Mouse (Mus musculus) midbrain, postnatal 0 days (tissue): ENCODE data around the gene 4922502D21Rik. TPM values are rescaled to one million over a fixed set of nuclear protein-coding genes. Genes with fewer than 3 reads are reported as not detected.

Experiments used
- ATAC-seq: fragments of 200-750 bp; cut with Nextera tagmentation; 2 replicates; pipeline ENCODE4 v1.8.0; 2017; ENCODE audit warnings: moderate number of reproducible peaks, mild to moderate bottlenecking, moderate TSS enrichment, moderate library complexity; ENCODE audit not compliant: low FRiP score
- DNase-seq: peaks from one replicate; pipeline ENCODE4 v3.0.0-alpha.2; 2015; ENCODE audit warnings: low spot score
- H3K27ac ChIP-seq: fragments of 300-500 bp; sonication (generic); 2 replicates; pipeline ENCODE4 v1.5.1; 2014; ENCODE audit warnings: low read depth, mild to moderate bottlenecking, low read length, mixed read lengths
- H3K27me3 ChIP-seq: fragments of 300-500 bp; sonication (generic); 2 replicates; pipeline ENCODE4 v1.6.1; 2014; ENCODE audit warnings: low read length, control low read depth, mixed read lengths; ENCODE audit not compliant: insufficient read depth
- H3K36me3 ChIP-seq: fragments of 300-500 bp; sonication (generic); 2 replicates; pipeline ENCODE4 v1.6.1; 2014; ENCODE audit warnings: low read length, control low read depth, mixed read lengths; ENCODE audit not compliant: insufficient read depth
- H3K4me1 ChIP-seq: fragments of 300-500 bp; sonication (generic); 2 replicates; pipeline ENCODE4 v1.6.1; 2014; ENCODE audit warnings: mild to moderate bottlenecking, control low read depth, antibody characterized with exemption, low read length, mixed read lengths; ENCODE audit not compliant: insufficient read depth
- H3K4me2 ChIP-seq: fragments of 300-500 bp; sonication (generic); 2 replicates; pipeline ENCODE4 v1.6.1; 2014; ENCODE audit warnings: low read depth, mild to moderate bottlenecking, low read length, mixed read lengths; ENCODE audit not compliant: poor library complexity, severe bottlenecking
- H3K4me3 ChIP-seq: fragments of 300-500 bp; sonication (generic); 2 replicates; pipeline ENCODE4 v1.5.1; 2014; ENCODE audit warnings: low read depth, mild to moderate bottlenecking, low read length, moderate library complexity
- H3K9ac ChIP-seq: fragments of 300-500 bp; sonication (generic); replicated peaks from 2 replicates; pipeline ENCODE4 v1.6.1; 2014; ENCODE audit warnings: mild to moderate bottlenecking, low read length, moderate library complexity, mixed read lengths; ENCODE audit not compliant: poor library complexity, severe bottlenecking
- H3K9me3 ChIP-seq: fragments of 300-500 bp; sonication (generic); 2 replicates; pipeline ENCODE4 v1.6.1; 2016; ENCODE audit warnings: low read length, control low read depth
- CTCF ChIP-seq: IDR thresholded peaks from 2 replicates; pipeline ENCODE4 v1.5.1; 2016; ENCODE audit warnings: antibody characterized with exemption, mild to moderate bottlenecking
- WGBS: fragments of 180-500 bp; shearing (Covaris S2); extraction: QIAGEN DNeasy Blood & Tissue Kit; methylation state at CpG from one replicate; pipeline ENCODE4 v1.1.7; 2014; 5-methylcytosine and 5-hydroxymethylcytosine counted together
- polyA plus RNA-seq: library from polyadenylated mRNA; unstranded; fragments of >200 nt; fragmentation: Nextera tagmentation; extraction: Ambion mirVana; gene quantifications from 2 replicates; pipeline ENCODE4 v1.2.1, GENCODE M21; 2015
- total RNA-seq: library from RNA; depleted of rRNA; stranded (reverse); fragments of >200 nt; gene quantifications from 2 replicates; pipeline ENCODE4 v1.2.3, GENCODE M21; 2014

4922502D21Rik gene
- total and polyA plus RNA-seq, 2 experiments from 2014 or later, result not detected

- Histone ChIP-seq H3K4me3 (no peak overlapping the region), H3K27ac (no peak overlapping the region), H3K27me3 (no peaks in the 10 kb centered on the region), H3K36me3 (no peaks in the 10 kb centered on the region), H3K9ac (no peak overlapping the region), H3K9me3 (no peaks in the 10 kb centered on the region), H3K4me2 (no peak overlapping the region), H3K4me1 (no peaks in the 10 kb centered on the region)
- ATAC-seq (no peak), DNase-seq (no peak)
- 85% methylated on average over 1 of the region's 1 CpGs for WGBS
- TF ChIP-seq CTCF, result no peak
These were observed 6.2 kb upstream of the 4922502D21Rik start for GRCm38 (mm10) chr6:129337751-129338150.

- peak; percentile 81 for TF ChIP-seq CTCF
- 14% methylated on average over 11 of the region's 11 CpGs for WGBS
- ATAC-seq (peak; percentile 85), DNase-seq (peak; percentile 84)
- Histone ChIP-seq H3K9ac (no peak overlapping the region), H3K27ac (no peak overlapping the region), H3K4me2 (peak overlapping the region; percentile 28; the same call in 1 of the 2 replicates), H3K4me1 (no peaks in the 10 kb centered on the region), H3K9me3 (no peaks in the 10 kb centered on the region), H3K36me3 (no peaks in the 10 kb centered on the region), H3K4me3 (peak overlapping the region; percentile 2; the same call in 1 of the 2 replicates), H3K27me3 (no peaks in the 10 kb centered on the region)
These were observed 2.1 kb upstream of the 4922502D21Rik start for GRCm38 (mm10) chr6:129333674-129334078.

- 64% methylated on average over 13 of the region's 13 CpGs for WGBS
- no peak for ATAC-seq
These were observed 4.9 kb downstream of the 4922502D21Rik start for GRCm38 (mm10) chr6:129326568-129327150.

GRCm38 (mm10) chr6:129326016-129326415 lies 5.6 kb downstream of the 4922502D21Rik start:
- Histone ChIP-seq H3K4me1 (no peaks in the 10 kb centered on the region), H3K4me2 (no peak overlapping the region), H3K9me3 (no peaks in the 10 kb centered on the region), H3K27me3 (no peaks in the 10 kb centered on the region), H3K27ac (no peak overlapping the region), H3K36me3 (no peaks in the 10 kb centered on the region), H3K9ac (no peak overlapping the region), H3K4me3 (no peak overlapping the region)
- DNase-seq (no peak), ATAC-seq (no peak)
- peak; percentile 32 for TF ChIP-seq CTCF
- WGBS, result 55% methylated on average over 1 of the region's 1 CpGs

More at GRCm38 (mm10) chr6:129326568-129327150, 4.9 kb downstream of the 4922502D21Rik start:
- H3K9ac ChIP-seq, result no peak overlapping the region
- DNase-seq, result peak; percentile 70
- H3K27ac ChIP-seq, result no peak overlapping the region
- no peaks in the 10 kb centered on the region for H3K9me3 ChIP-seq
- no peaks in the 10 kb centered on the region for H3K4me1 ChIP-seq
- no peak for TF ChIP-seq CTCF
- no peaks in the 10 kb centered on the region for H3K36me3 ChIP-seq
- no peak overlapping the region for H3K4me3 ChIP-seq
- no peaks in the 10 kb centered on the region for H3K27me3 ChIP-seq
- H3K4me2 ChIP-seq, result no peak overlapping the region

GRCm38 (mm10) chr6:129319331-129319730 lies 12.3 kb downstream of the 4922502D21Rik start:
- Histone ChIP-seq H3K27me3 (no peaks in the 10 kb centered on the region), H3K4me1 (no peaks in the 10 kb centered on the region), H3K9ac (no peak overlapping the region), H3K9me3 (no peaks in the 10 kb centered on the region), H3K36me3 (no peaks in the 10 kb centered on the region), H3K4me2 (no peak overlapping the region), H3K27ac (no peak overlapping the region), H3K4me3 (no peak overlapping the region)
- whole genome bisulfite sequencing, result 79% methylated on average over 4 of the region's 4 CpGs
- ATAC-seq, result no peak
- DNase-seq, result no peak
- TF ChIP-seq CTCF, result no peak

GRCm38 (mm10) chr6:129318395-129318794 lies 13.2 kb downstream of the 4922502D21Rik start:
- ATAC-seq, result no peak
- no peak overlapping the region for H3K4me2 ChIP-seq
- no peaks in the 10 kb centered on the region for H3K9me3 ChIP-seq

More at GRCm38 (mm10) chr6:129318395-129318794, 13.2 kb downstream of the 4922502D21Rik start:
- DNase-seq, result no peak
- no peak overlapping the region for H3K4me3 ChIP-seq
- no peaks in the 10 kb centered on the region for H3K4me1 ChIP-seq
- TF ChIP-seq CTCF, result no peak
- H3K27me3 ChIP-seq, result no peaks in the 10 kb centered on the region
- 54% methylated on average over 1 of the region's 1 CpGs for WGBS
- H3K36me3 ChIP-seq, result no peaks in the 10 kb centered on the region
- no peak overlapping the region for H3K27ac ChIP-seq
- H3K9ac ChIP-seq, result no peak overlapping the region
